Comparison of ENCODE assay signal across 17 mouse cellular contexts in genomic region chr2:129368106-129368505, GRCm38 (mm10). TPM values are rescaled to one million over a fixed set of nuclear protein-coding genes. Genes with fewer than 3 reads are reported as not detected.
"Had no signal": no experiment of that assay in that cellular context is flagged by ENCODE, and none has a peak within 500 bp of the region (broad histone marks: within the 10 kb centered on the region; RNA-seq: fewer than 3 reads in every experiment).

No protein-coding gene starts in this region.

- H3K4me1 ChIP-seq: intestine, embryonic 15.5 days; limb, embryonic 15.5 days; midbrain, embryonic 10.5 days; neural tube, embryonic 15.5 days; stomach, embryonic 15.5 days had no signal

- H3K9ac ChIP-seq: intestine, embryonic 15.5 days; limb, embryonic 15.5 days; lung, embryonic 14.5 days; neural tube, embryonic 15.5 days; stomach, embryonic 15.5 days had no signal

- H3K4me2 ChIP-seq: intestine, embryonic 15.5 days; limb, embryonic 15.5 days; lung, embryonic 14.5 days; neural tube, embryonic 15.5 days; stomach, embryonic 15.5 days had no signal

- ATAC-seq: intestine, embryonic 15.5 days had no signal

- H3K4me3 ChIP-seq: intestine, embryonic 15.5 days; limb, embryonic 15.5 days; midbrain, embryonic 10.5 days; myocyte; neural tube, embryonic 15.5 days; stomach, embryonic 15.5 days had no signal

- H3K27me3 ChIP-seq: intestine, embryonic 15.5 days; limb, embryonic 15.5 days; neural tube, embryonic 15.5 days; stomach, embryonic 15.5 days had no signal

- DNase-seq: kidney, adult 18-20 months; kidney, postnatal 25 days; midbrain, embryonic 14.5 days; right cerebral cortex, adult 18-20 months; thymus, postnatal 36 days had no signal

- H3K9me3 ChIP-seq: intestine, embryonic 15.5 days; limb, embryonic 15.5 days; midbrain, embryonic 10.5 days; neural tube, embryonic 15.5 days; stomach, embryonic 15.5 days had no signal

- H3K36me3 ChIP-seq: intestine, embryonic 15.5 days; limb, embryonic 15.5 days; midbrain, embryonic 10.5 days; neural tube, embryonic 15.5 days; stomach, embryonic 15.5 days had no signal

- H3K27ac ChIP-seq: intestine, embryonic 15.5 days; limb, embryonic 15.5 days; midbrain, embryonic 10.5 days; neural tube, embryonic 15.5 days; stomach, embryonic 15.5 days had no signal

RNA-seq across cellular contexts. Expression of gene Il1b, which starts 2.8 kb away (rescaled TPM):
- total RNA-seq: layer of hippocampus, postnatal 25 days; left cerebral cortex, postnatal 25 days had no signal
- polyA plus RNA-seq: lung, embryonic 14.5 days; midbrain, embryonic 10.5 days; midbrain, embryonic 14.5 days; neural tube, embryonic 11.5 days; neural tube, embryonic 15.5 days had no signal

RNA-seq across cellular contexts. Expression of gene Il1a, which starts 58.3 kb away (rescaled TPM):
- polyA plus RNA-seq: kidney, embryonic 16.5 days; limb, embryonic 11.5 days; lung, embryonic 14.5 days; myocyte; neural tube, embryonic 11.5 days had no signal
